Mouse (Mus musculus) frontal cortex, postnatal 10 days (tissue): ENCODE results near the gene Dph3.
"Not testable (repeated sequence)": the region's sequence is repeated elsewhere in the genome, so short reads cannot be mapped to it uniquely, and the experiment has no call there.

ENCODE experiments used
- DNase-seq, 2 experiments: peaks; one replicate each; pipeline ENCODE4 v3.0.0; 2022; ENCODE audit warnings: low spot score in 2 of 2, mixed read lengths in 1 of 2

Dph3 gene

DNA sequence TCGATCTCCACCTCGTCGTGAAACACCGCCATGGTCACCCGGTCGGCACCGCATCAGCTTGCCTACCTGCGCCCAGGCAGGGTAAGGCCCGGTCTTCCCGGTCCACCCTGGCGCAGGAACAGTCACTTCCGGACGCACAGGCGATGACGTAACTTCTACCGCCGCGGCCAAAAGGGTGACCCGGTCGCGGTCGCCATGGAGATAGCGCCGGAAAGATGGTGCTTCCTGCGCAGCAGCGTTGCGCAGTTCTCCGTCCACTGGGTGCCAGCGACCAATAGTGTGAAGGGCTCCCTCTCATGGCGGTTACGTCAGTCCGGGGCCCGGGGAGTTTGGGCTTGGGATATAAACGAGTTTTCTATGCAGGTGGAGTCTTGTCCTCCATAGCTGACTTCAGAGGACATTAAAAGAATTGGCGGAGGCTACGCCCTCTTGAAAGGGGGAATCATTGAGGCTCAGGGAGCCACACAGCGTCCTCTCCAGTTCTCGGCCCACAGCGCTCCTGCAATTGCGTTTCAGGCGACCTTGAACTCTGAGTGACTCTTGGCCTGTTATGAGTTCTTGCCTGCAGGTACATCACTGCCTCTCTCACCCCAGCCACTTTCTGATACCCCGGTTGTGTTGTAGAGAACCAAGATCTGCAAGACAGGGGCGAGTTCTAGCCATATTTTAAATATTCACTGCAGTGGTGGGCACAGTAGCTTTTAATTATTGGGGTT, at the start of gene Dph3:
Gene Dph3 (minus strand): TSS at position 244 of the 716 bp plus-strand sequence.
- DNase-seq: peak; percentile 96 to 99

DNA sequence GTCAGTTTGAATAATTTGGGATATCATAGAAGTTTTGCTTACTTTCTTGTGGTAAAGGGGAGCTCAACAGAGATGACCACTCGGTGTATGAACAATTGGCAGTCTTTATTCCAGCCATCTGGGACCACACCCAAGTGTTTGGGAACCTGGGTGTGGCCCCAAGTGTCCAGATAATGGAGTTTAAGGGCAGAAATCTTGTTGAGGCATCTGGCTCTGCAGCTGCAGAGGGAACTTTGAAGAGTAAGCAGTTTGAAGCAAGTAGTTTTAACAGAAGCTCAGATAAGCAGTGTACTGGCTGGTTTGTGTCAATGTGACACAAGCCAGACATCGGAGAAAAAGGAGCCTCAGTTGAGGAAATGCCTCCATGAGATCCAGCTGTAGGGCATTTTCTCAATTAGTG, 48.8 kb upstream of the Dph3 start:
- DNase-seq: no peak

DNA sequence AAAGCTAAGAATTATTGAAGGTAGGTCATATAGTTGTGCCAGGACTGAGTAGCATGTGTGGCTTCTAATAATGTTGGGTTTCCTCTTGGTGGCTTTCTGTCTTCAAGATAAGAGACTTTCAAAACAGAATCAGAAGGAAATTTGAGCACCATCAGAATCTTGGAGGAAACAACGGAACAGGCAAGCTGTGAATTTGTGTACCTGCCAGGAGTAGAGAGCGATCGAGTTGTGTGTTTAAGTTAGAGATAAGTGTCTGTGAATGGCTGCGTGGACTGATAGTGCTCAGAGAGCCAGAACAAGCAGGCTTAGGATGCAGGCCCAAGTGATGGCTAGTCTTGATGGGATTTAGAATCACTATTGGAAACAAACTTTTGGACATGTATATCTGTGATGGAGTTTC, 46.3 kb upstream of the Dph3 start:
- no peak for DNase-seq

DNA sequence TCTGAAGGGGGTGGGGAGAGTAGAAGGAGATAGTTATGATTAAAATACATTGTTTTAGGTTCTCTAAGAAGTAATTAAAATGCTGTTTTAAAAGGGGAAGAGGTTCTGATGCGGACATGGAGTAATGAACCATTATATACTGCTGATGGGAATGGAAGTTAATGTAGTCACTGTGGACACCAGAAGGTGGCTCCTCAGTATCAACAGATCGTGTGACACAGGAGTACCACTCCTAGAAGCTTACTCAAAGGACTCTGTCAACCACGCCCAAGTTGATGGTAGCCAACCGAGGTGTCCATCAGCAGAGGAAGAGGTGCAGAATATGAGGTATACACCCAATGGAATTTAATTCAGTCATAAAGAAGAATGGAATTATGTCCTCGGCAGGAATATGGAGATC, 42.9 kb upstream of the Dph3 start:
- DNase-seq: no peak

DNA sequence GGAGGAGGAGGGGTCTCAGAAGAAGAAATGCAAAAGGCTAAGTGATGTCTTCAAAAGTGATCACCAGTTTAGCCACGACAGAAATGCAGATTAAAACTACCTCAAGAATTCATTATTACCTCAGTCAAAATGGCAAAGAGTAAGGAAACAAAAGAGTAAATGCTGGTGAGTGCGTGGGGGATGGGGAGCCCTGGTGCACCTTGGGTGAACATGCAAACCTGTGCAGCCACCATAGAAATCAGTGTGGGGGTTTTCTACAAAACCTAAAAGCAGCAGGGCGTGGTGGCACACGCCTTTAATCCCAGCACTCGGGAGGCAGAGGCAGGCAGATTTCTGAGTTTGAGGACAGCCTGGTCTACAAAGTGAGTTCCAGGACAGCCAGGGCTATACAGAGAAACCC, 39.7 kb upstream of the Dph3 start:
- not testable (repeated sequence) for DNase-seq

DNA sequence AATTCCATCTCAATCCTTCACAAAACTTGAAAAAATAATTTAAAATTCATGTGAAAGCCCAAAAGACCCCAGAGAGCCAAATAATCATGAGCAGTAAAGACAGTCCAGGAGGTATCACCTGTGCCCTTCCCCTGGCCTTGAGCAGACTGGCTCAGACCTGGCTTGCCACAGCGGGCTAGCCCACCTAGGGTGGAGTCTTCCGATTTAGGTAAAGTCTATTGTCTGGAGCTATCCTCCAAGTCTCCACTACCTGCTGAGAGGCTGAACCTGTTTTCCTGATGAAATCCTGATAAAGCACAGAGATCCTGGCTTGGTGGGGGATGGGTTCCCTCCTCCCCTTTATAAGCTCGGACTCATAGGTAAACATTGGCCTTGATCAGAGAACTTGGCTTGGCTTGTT, 38.7 kb upstream of the Dph3 start:
- DNase-seq: no peak

DNA sequence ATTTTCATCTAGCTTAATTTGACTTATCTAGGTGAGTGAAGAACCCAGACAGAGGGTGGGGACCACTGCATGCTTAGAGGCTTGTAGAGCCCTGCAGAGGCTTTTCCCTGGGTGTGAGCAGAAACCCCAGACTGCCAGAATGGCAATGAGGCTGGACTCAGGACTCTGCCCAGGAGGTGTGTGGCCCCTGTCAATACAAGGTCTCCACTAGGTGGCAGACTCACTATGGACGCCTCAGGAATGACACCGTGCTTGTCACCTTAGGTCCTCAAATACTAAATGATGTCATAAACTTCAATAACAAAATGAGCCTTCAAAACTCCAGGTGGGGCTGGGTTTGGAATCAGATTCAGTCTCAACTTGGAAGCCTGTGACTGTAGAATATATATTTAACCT, 36.4 kb upstream of the Dph3 start:
- no peak for DNase-seq

DNA sequence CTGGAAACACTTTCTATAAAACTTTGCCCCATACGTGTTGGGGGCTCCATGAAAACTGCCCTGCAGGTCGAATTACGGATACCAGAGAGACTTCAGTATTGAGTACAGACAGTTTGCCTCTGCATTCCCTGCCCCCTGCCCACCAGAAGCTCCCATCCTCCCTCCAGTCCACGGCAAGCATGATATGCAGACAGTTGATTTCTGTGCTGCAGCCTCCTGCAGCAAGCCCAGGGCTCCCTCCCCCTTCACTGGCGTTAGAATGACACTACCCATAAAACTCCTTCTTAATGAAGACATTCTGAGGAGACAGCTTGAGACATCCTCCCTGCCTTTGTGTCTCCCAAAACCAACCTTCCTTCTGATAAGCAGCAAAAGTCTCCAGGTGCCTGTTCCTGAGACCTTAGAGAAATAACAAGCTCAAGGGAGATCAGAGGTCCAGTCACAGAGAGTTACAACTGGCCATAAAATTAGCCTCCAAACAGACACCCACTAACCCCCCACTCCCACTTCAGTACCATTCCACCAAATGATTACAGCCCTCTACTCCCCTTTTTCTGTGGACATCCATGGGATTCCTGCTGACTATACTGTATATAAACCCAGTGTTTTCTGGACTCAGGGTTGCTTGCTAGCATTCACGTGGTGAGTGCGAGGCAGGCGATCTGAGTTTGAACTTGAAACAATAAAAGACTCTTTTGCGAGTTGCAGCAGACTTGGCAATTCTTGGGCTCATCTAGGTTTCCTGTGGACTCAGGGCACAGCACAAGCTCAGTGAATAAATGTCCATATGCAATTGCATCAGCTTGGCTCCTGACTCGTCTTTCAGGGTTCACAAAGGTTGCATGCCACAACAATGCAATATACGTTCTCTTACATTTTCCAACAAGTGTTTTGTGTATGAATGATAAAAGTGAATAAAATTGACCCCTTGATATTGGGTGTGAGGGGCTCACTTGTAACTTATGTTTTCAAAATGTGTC, 35.7 kb upstream of the Dph3 start:
- DNase-seq: no peak

DNA sequence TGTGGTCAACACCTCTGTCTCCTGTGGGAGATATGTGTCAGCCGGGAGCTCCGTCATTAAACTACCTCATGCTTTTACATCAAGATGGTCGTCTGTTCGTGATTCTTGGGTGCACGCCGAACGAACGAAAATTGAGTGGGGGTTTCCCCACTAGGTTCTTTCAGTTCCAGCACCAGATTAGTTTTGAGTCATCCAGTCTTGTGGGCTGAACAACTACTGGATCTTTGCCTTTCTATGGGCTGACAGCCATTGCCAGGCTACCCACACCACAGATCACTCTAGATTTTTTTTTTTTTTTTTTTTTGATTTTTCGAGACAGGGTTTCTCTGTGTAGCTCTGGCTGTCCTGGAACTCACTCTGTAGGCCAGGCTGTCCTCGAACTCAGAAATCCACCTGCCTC, 26.6 kb upstream of the Dph3 start:
- DNase-seq: not testable (repeated sequence)

DNA sequence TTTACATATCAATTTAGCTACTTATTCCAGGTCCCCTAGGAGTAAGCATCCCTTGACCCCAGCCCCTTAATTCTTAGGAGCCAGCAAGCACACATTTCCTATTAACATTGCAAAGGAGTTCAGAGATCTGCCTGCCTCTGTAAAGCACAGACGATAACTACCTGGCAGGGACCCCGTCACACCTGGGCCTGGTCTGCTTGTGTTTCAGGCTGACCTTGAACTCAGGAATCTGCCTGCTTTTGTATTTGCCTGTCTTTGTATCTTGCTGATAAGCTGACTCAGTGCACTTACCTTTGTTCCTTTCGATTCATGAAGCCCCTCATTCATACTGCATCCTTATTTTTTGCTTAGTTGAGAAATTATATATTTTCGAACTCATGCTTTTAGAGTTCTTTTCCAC, 21.4 kb upstream of the Dph3 start:
- no peak for DNase-seq

DNA sequence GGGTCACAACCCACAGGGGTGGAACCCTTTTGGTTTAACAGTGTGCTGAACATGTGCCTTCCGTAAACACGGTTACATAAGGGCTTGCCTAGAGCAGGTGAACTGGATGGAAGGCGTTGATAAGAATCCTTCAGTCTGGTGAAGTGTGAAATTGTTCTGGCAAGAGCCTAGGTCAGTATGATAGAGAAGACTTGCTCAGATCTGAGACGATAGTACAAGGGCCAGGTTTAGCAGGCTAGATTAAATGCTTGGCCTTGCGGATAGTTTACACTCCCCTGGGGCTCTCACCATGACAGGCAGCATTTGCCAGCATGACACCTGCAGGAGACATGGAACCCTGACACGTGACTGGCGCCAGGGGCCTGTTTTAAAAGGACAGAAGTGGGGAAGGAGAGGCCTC, 20.1 kb upstream of the Dph3 start:
- no peak for DNase-seq

DNA sequence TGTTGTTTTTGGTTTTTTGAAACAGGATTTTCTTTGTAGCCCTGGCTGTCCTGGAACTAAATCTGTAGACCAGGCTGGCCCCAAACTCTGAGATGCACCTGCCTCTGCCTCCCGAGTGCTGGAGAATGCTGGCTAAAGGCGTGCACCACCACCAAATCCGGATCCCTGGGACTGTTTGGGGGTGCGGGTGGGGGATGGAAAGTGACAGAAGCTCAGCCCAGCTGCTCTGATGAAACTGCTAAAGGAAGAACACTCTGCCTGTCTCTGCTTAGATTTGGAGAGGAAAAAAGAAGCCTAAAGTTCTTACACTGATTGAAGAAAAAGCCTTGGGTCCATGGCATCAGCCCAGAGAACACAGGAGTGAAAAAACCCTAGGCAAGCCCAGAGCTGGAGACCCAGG, 18.0 kb upstream of the Dph3 start:
- no peak for DNase-seq

DNA sequence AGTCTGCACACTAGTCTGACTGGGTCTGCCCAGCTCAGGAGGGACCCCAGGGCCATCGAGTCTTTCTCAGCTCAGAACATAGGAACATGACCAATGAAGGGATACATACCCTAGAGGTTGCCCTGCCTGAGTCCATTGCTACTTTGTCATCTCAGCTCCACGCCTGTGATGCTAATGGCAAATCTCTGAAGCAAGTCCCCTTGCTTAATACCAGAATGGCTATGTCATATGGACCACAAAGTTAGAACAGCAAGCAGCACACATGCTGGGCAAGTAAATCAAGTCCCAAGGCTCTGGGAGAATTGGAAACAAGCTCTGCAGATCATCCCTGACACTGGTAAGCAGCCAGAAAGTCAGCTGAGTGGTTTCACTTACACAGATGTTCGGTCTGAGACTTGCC, 13.4 kb upstream of the Dph3 start:
- no peak for DNase-seq

DNA sequence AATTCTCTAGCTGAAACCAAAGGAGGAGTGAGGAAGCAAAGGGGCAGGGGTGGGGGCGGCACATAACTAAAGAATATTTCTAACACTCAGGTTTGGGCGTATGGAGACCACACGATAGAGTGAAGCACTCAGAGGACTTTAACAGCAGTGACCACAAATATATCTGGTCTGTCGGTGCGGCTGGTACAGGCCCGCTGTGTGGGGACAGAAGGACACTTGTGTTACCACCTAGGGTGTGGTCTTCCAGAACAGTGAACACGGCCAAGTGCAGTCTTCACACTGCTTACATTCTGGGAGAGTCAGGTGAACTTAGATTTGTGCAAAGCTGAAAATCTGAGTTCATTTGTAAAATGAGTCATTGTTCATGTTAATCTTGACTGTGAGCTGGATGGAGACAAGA, 12.2 kb upstream of the Dph3 start:
- DNase-seq: no peak

DNA sequence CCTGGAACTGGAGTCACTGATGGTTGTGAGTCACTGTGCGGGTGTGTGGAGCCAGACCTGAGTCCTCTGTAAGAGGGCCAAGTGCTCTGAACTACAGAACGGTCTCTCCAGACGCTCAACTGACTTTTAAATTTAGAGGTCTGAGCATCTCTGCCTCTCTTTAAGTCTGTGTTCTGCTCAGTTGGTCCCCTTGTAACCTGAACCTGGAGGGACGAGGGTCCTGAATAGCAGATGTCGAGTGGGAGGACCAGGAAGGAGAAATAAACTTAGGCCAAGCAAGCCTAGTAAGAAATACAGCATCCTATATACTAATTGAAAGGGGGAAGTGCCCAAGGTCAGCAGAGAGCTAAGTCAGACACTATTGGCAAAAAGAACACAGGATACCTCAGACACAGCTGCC, 11.2 kb upstream of the Dph3 start:
- no peak for DNase-seq

DNA sequence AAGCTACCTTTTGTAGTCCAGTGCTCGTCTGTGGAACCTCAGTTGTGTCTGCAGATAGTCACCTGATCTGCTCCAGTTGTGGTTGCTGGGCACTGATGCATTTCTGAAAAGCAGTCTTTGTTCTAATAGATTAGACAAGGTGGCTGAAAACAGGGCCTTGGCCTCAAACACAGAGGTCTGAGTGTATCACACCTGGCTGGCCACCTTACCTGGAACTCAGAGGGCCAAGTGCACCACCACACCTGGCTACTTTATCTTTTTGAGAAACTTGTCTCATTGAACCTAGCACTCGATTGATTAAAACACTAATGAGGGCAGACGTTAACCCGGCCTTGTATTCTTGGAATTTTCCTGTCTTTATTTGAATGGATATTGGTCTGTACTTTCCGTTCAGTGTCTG, 10.1 kb upstream of the Dph3 start:
- DNase-seq: no peak

DNA sequence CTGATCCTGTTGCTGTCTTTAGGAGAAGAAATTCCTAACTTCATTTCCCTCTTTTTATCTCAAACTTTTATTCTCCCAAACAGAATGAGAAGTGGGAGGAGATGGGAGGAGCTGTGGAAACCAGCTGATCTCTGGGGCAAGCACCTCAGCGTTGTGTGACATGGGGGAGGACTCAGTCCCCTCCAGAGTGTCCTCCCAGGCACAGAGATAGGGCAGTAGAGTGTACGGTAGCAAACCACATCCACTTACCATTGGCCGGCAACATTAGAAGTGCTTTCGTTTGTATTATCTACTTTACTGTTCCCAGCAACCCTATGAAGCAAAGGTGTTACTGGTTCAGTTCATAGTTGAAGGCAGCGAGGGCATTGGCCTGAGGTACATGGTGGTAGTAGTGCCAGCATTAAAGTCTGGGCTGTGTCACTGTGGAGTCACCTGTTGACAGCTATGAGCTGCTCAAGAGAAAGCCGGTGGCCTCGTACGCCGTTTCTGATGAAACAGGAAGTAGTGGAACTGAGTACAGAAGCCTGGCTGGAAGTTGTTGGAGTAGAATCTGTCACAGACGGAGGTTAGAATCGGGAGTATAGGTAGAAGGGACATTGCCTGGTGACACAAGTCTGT, 8.1 kb upstream of the Dph3 start:
- DNase-seq: no peak

DNA sequence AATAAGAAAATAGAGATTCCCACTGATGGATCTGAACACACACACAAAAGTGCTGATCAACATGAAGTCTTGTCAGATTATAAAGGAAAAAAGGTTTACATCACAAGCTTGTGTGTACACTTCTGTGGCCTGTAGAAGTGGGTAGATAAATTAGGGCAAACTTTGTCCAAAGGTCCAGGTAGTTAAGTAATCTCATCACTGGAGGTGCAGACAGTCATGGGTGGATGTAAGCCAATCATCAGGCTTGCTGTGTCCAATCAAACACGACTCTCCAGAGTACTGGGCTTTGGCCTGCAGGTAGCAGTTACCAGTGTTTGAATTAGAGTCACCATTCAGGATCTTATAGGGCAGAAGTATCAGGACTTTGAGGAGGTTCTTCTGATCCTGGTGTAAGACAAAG, 7.5 kb upstream of the Dph3 start:
- no peak for DNase-seq

DNA sequence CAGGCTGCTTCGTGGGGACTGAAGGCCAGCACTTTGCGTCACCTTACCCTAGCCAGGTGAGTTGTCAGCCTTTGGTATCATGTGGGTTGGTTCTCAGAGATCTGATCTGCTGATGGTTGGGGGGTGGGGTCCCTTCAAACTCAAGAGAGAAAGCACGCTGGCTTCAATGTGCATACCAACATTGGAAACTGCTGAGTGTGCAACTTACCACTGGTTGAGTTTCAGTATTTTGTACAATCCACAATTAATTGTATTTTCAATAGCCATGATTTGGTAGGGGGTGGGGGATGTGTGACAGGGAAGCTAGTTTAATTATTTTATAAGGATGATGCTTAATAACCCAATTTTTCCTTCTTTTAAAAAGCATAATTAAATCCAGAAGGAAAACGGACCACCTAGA, 6.2 kb upstream of the Dph3 start:
- DNase-seq: no peak

DNA sequence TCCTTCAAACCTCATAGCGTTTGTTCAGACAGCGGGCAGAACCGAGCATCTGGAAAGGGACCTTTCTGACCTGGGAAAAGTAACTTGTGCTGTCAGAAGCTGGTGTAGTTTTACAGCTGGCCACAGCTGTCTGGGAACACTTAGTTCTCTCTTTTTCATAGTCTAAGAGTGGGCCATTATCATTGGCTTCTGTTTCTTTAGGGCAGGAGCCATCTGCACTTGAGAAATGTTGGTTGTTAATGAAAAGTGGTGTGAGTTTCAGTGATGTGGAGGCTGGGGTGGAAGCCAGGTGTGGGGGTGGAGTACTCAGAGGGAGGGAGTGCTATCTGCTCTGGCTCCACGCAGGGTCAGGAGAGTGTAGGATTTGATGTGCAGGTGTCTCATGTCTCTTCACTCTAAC, 5.6 kb upstream of the Dph3 start:
- no peak for DNase-seq

DNA sequence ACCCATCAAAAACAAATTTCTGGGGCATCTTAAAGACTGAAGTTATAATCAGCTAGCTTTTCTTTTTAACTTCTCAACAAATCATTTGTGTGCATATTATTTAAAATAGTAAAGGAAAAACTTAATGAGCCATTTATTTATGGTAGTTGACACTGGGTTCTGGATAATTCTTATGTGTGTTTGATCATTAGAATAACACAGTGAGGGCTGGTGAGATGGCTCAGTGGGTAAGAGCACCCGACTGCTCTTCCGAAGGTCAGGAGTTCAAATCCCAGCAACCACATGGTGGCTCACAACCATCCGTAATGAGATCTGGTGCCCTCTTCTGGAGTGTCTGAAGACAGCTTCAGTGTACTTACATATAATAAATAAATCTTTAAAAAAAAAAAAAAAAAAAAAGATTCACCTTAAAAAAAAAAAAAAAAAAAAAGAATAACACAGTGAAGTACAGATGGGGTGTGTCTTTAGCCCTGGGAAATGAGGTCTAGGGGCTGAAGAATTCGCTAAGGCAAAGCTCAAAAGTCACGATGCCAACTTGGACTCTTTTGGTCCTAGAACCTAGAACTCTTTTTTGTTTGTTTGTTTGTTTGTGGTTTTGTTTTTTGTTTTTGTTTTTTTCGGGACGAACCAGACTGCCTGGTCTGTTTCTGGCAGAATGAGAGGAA, 2.2 kb upstream of the Dph3 start:
- not testable (repeated sequence) for DNase-seq

DNA sequence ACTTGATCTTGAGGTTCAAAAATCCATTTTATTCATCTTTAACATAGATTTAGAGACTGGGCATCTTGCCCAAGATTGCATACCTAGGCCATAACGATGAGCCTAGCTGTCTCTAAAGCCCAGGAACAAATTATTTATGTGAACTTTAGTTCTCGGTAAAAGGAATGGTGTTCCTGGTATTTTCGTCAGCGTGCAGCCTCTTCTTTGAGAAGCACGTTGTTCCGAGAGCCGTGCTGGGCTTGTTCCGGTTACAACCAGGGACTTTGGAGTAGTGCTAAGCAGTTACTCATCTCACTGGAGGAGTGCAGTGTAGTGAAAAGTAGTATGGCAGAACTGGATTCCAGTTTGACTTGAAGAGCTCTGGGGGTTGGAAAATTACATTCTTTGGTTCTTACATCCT, 697 bp upstream of the Dph3 start:
- DNase-seq: no peak
